Mouse (Mus musculus): ENCODE measurements at regions not wholly inside any gene's neighbourhood (a gene's known extent, or its start where the extent isn't known, plus 50 kb on each side); places are given as distances from the start of the nearest gene placed in this dataset.

- 76% methylated on average over 1 of the region's 1 CpGs for WGBS
- H3K27me3 ChIP-seq, result no peaks in the 10 kb centered on the region
These were observed 62.1 kb downstream of the P2ry1 start for GRCm38 (mm10) chr3:61064720-61065119.

GRCm38 (mm10) chr3:61067067-61067466 lies 64.5 kb downstream of the P2ry1 start:
- Histone ChIP-seq H3K4me2 (replicated peaks) (no peak overlapping the region), H3K36me3 (no peaks in the 10 kb centered on the region), H3K4me3 (no peak overlapping the region), H3K9me3 (replicated peaks) (no peaks in the 10 kb centered on the region), H3K27ac (no peak overlapping the region), H3K9ac (no peak overlapping the region), H3K27me3 (no peaks in the 10 kb centered on the region), H3K4me1 (no peaks in the 10 kb centered on the region)
- WGBS, result 35% methylated on average over 1 of the region's 1 CpGs
- ATAC-seq (ENCODE audit: low FRiP score), result no peak

More at GRCm38 (mm10) chr3:61064720-61065119, 62.1 kb downstream of the P2ry1 start:
- Histone ChIP-seq H3K4me1 (no peaks in the 10 kb centered on the region), H3K4me2 (replicated peaks) (no peak overlapping the region), H3K27ac (no peak overlapping the region), H3K9me3 (replicated peaks) (no peaks in the 10 kb centered on the region), H3K4me3 (no peak overlapping the region), H3K36me3 (no peaks in the 10 kb centered on the region), H3K9ac (no peak overlapping the region)
- no peak for ATAC-seq (ENCODE audit: low FRiP score)

- no peak overlapping the region for H3K9ac ChIP-seq
- no peak overlapping the region for H3K4me3 ChIP-seq
- no peak overlapping the region for H3K4me2 ChIP-seq (replicated peaks)
- no peaks in the 10 kb centered on the region for H3K4me1 ChIP-seq
- H3K27me3 ChIP-seq, result no peaks in the 10 kb centered on the region
- no peak overlapping the region for H3K27ac ChIP-seq
- ATAC-seq (ENCODE audit: low FRiP score), result no peak
- H3K9me3 ChIP-seq (replicated peaks), result no peaks in the 10 kb centered on the region
- H3K36me3 ChIP-seq, result no peaks in the 10 kb centered on the region
These were observed 65.6 kb downstream of the P2ry1 start for GRCm38 (mm10) chr3:61068229-61068628.

- no peaks in the 10 kb centered on the region for H3K4me1 ChIP-seq
- no peak overlapping the region for H3K9ac ChIP-seq
- no peak overlapping the region for H3K4me3 ChIP-seq
- no peak for ATAC-seq (ENCODE audit: low FRiP score)
- no peak overlapping the region for H3K27ac ChIP-seq
- H3K36me3 ChIP-seq, result no peaks in the 10 kb centered on the region
- 85% methylated on average over 1 of the region's 1 CpGs for WGBS
- H3K4me2 ChIP-seq (replicated peaks), result no peak overlapping the region
- no peaks in the 10 kb centered on the region for H3K9me3 ChIP-seq (replicated peaks)
- H3K27me3 ChIP-seq, result no peaks in the 10 kb centered on the region
These were observed 68.4 kb downstream of the P2ry1 start for GRCm38 (mm10) chr3:61071041-61071440.

- WGBS, result 89% methylated on average over 1 of the region's 1 CpGs
- no peak overlapping the region for H3K4me3 ChIP-seq
- no peak for ATAC-seq (ENCODE audit: low FRiP score)
- no peaks in the 10 kb centered on the region for H3K9me3 ChIP-seq (replicated peaks)
- no peaks in the 10 kb centered on the region for H3K36me3 ChIP-seq
- no peaks in the 10 kb centered on the region for H3K27me3 ChIP-seq
- H3K27ac ChIP-seq, result no peak overlapping the region
- H3K4me2 ChIP-seq (replicated peaks), result no peak overlapping the region
- H3K4me1 ChIP-seq, result no peaks in the 10 kb centered on the region
- no peak overlapping the region for H3K9ac ChIP-seq
These were observed 69.7 kb downstream of the P2ry1 start for GRCm38 (mm10) chr3:61072330-61072729.

- Histone ChIP-seq H3K4me3 (no peak overlapping the region), H3K9me3 (replicated peaks) (no peaks in the 10 kb centered on the region), H3K4me2 (replicated peaks) (no peak overlapping the region), H3K9ac (no peak overlapping the region), H3K27me3 (no peaks in the 10 kb centered on the region), H3K27ac (no peak overlapping the region), H3K36me3 (no peaks in the 10 kb centered on the region), H3K4me1 (no peaks in the 10 kb centered on the region)
- ATAC-seq (ENCODE audit: low FRiP score), result no peak
- WGBS, result 94% methylated on average over 1 of the region's 1 CpGs
These were observed 70.5 kb downstream of the P2ry1 start for GRCm38 (mm10) chr3:61073103-61073502.

- H3K27ac ChIP-seq, result no peak overlapping the region
- no peak overlapping the region for H3K9ac ChIP-seq
- 82% methylated on average over 4 of the region's 4 CpGs for WGBS
- H3K9me3 ChIP-seq (replicated peaks), result no peaks in the 10 kb centered on the region
- no peak for ATAC-seq (ENCODE audit: low FRiP score)
- H3K27me3 ChIP-seq, result no peaks in the 10 kb centered on the region
- no peak overlapping the region for H3K4me3 ChIP-seq
- no peak overlapping the region for H3K4me2 ChIP-seq (replicated peaks)
- no peaks in the 10 kb centered on the region for H3K36me3 ChIP-seq
- H3K4me1 ChIP-seq, result no peaks in the 10 kb centered on the region
These were observed 71.2 kb downstream of the P2ry1 start for GRCm38 (mm10) chr3:61073806-61074205.

- H3K9ac ChIP-seq, result no peak overlapping the region
- H3K27me3 ChIP-seq, result no peaks in the 10 kb centered on the region
- H3K4me3 ChIP-seq, result no peak overlapping the region
- no peaks in the 10 kb centered on the region for H3K36me3 ChIP-seq
- WGBS, result 78% methylated on average over 2 of the region's 2 CpGs
- H3K4me2 ChIP-seq (replicated peaks), result no peak overlapping the region
- H3K27ac ChIP-seq, result no peak overlapping the region
- H3K9me3 ChIP-seq (replicated peaks), result no peaks in the 10 kb centered on the region
- no peaks in the 10 kb centered on the region for H3K4me1 ChIP-seq
- ATAC-seq (ENCODE audit: low FRiP score), result no peak
These were observed 73.2 kb downstream of the P2ry1 start for GRCm38 (mm10) chr3:61075839-61076238.

GRCm38 (mm10) chr3:61089931-61090330 lies 87.3 kb downstream of the P2ry1 start:
- Histone ChIP-seq H3K9me3 (replicated peaks) (no peaks in the 10 kb centered on the region), H3K36me3 (no peaks in the 10 kb centered on the region), H3K4me2 (replicated peaks) (no peak overlapping the region), H3K4me3 (no peak overlapping the region), H3K9ac (no peak overlapping the region), H3K27me3 (no peaks in the 10 kb centered on the region), H3K4me1 (no peaks in the 10 kb centered on the region), H3K27ac (no peak overlapping the region)
- no peak for ATAC-seq (ENCODE audit: low FRiP score)
- 87% methylated on average over 1 of the region's 1 CpGs for WGBS

- ATAC-seq (ENCODE audit: low FRiP score), result no peak
- no peak overlapping the region for H3K9ac ChIP-seq
- H3K27ac ChIP-seq, result no peak overlapping the region
- WGBS, result 92% methylated on average over 2 of the region's 2 CpGs
- H3K36me3 ChIP-seq, result no peaks in the 10 kb centered on the region
- H3K4me3 ChIP-seq, result no peak overlapping the region
- no peaks in the 10 kb centered on the region for H3K4me1 ChIP-seq
- no peaks in the 10 kb centered on the region for H3K9me3 ChIP-seq (replicated peaks)
- no peak overlapping the region for H3K4me2 ChIP-seq (replicated peaks)
- H3K27me3 ChIP-seq, result no peaks in the 10 kb centered on the region
These were observed 89.4 kb downstream of the P2ry1 start for GRCm38 (mm10) chr3:61092031-61092430.

- no peaks in the 10 kb centered on the region for H3K4me1 ChIP-seq
- no peak overlapping the region for H3K9ac ChIP-seq
- H3K36me3 ChIP-seq, result no peaks in the 10 kb centered on the region
- H3K9me3 ChIP-seq (replicated peaks), result no peaks in the 10 kb centered on the region
- no peaks in the 10 kb centered on the region for H3K27me3 ChIP-seq
- H3K27ac ChIP-seq, result no peak overlapping the region
- H3K4me3 ChIP-seq, result no peak overlapping the region
- no peak overlapping the region for H3K4me2 ChIP-seq (replicated peaks)
- ATAC-seq (ENCODE audit: low FRiP score), result no peak
These were observed 113.8 kb downstream of the P2ry1 start for GRCm38 (mm10) chr3:61116364-61116763.

GRCm38 (mm10) chr3:61133096-61133495 lies 130.5 kb downstream of the P2ry1 start:
- Histone ChIP-seq H3K9ac (no peak overlapping the region), H3K4me2 (replicated peaks) (no peak overlapping the region)
- no peak for ATAC-seq (ENCODE audit: low FRiP score)

GRCm38 (mm10) chr3:61154087-61154486 lies 151.5 kb downstream of the P2ry1 start:
- WGBS, result 95% methylated on average over 2 of the region's 2 CpGs
- Histone ChIP-seq H3K9me3 (replicated peaks) (no peaks in the 10 kb centered on the region), H3K4me1 (no peaks in the 10 kb centered on the region), H3K4me3 (no peak overlapping the region), H3K9ac (no peak overlapping the region), H3K36me3 (no peaks in the 10 kb centered on the region), H3K27ac (no peak overlapping the region), H3K4me2 (replicated peaks) (no peak overlapping the region), H3K27me3 (no peaks in the 10 kb centered on the region)
- ATAC-seq (ENCODE audit: low FRiP score), result no peak

More at GRCm38 (mm10) chr3:61133096-61133495, 130.5 kb downstream of the P2ry1 start:
- 79% methylated on average over 1 of the region's 1 CpGs for WGBS
- Histone ChIP-seq H3K4me1 (no peaks in the 10 kb centered on the region), H3K9me3 (replicated peaks) (no peaks in the 10 kb centered on the region), H3K4me3 (no peak overlapping the region), H3K27ac (no peak overlapping the region), H3K36me3 (no peaks in the 10 kb centered on the region), H3K27me3 (no peaks in the 10 kb centered on the region)

- Histone ChIP-seq H3K9ac (no peak overlapping the region), H3K36me3 (no peaks in the 10 kb centered on the region), H3K4me2 (replicated peaks) (no peak overlapping the region), H3K27ac (no peak overlapping the region), H3K9me3 (replicated peaks) (no peaks in the 10 kb centered on the region), H3K27me3 (no peaks in the 10 kb centered on the region), H3K4me1 (no peaks in the 10 kb centered on the region), H3K4me3 (no peak overlapping the region)
- ATAC-seq (ENCODE audit: low FRiP score), result no peak
- WGBS, result 76% methylated on average over 4 of the region's 4 CpGs
These were observed 157.2 kb downstream of the P2ry1 start for GRCm38 (mm10) chr3:61159811-61160210.
